Mouse (Mus musculus): Measurements from ENCODE around the gene Kmt2a.

Kmt2a gene

GRCm38 (mm10) chr9:44804678-44805077 lies 76.4 kb downstream of the Kmt2a start:
- CTCF ChIA-PET, result interaction anchor here in 1 of 4 experiments (0.9 kb wide), 1 partner anchor 238 kb away, joined by 3 read pairs; no protein-coding TSS in a partner anchor
- POLR2A ChIA-PET, result interaction anchor here in 1 of 4 experiments (1.2 kb wide), 1 partner anchor 37 kb away, joined by 3 read pairs; the partner anchor contains the start of genes Arcn1 and Ift46

DNA sequence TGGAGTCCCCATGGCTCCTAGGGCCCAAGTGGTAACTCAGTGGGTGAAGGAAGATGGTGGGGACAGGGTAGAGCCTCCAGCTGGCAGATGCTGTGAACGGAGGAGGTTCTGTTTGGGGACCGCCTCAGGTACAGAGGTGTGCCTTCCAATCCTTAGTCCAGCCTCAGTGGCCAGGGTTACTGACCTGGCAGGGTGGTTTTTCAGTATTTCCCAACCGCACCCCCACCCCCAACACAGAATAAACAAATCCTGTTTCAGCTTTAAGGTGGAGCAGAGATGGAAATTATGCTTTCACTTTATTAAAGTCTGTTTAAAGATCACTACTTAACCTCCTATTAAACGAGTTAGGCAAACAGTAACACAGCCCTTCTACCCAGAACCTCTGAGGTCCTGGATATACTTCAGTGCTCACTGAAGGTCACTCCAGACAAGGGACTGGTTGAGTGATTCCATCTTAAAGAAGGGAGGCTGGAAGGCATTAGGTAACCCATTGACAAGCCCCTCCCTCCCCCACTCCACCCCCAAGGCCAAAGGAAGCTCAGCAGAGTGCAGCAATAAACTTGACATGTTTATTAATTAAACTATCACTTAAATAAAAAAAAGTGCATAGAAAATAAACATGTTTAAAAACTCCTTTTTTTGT lies 78.2 kb downstream of the Kmt2a start, which contains the start of gene Ttc36:
Ttc36 (minus strand) TSS at position 265 of the 643 bp plus-strand sequence.
- CTCF ChIA-PET, result no interaction called here
- POLR2A ChIA-PET, result interaction anchor here in 3 of 4 experiments (0.7 to 3.9 kb wide), 10 partner anchors 8 to 163 kb away, joined by 3 to 21 read pairs (median 6); partner anchors contain the start of genes Arcn1 (in 1 of the 3), Ift46 (in 1 of the 3) and Ube4a (in 1 of the 3)

GRCm38 (mm10) chr9:44801669-44802068 lies 79.4 kb downstream of the Kmt2a start:
- CTCF ChIA-PET, result no interaction called here

GRCm38 (mm10) chr9:44799958-44800324 lies 81.2 kb downstream of the Kmt2a start:
- POLR2A ChIA-PET, result interaction anchor here (0.9 to 4.3 kb wide), 18 partner anchors 10 to 241 kb away, joined by 3 to 21 read pairs (median 4); partner anchors contain the start of genes Arcn1 (in 3 of the 4), Ift46 (in 3 of the 4) and Atp5l (in 1 of the 4)

More at GRCm38 (mm10) chr9:44801669-44802068, 79.4 kb downstream of the Kmt2a start:
- POLR2A ChIA-PET, result interaction anchor here in 2 of 4 experiments (0.7 to 3.9 kb wide), 10 partner anchors 9 to 34 kb away, joined by 3 to 21 read pairs (median 6); partner anchors contain the start of genes Arcn1 (in 2 of the 2) and Ift46 (in 2 of the 2)

GRCm38 (mm10) chr9:44799102-44799957 lies 81.8 kb downstream of the Kmt2a start, which contains the start of gene Tmem25:
Gene Tmem25 (minus strand): TSS chr9:44799307.
- POLR2A ChIA-PET, result interaction anchor here in 3 of 4 experiments (0.6 to 4.3 kb wide), 22 partner anchors 9 to 245 kb away, joined by 3 to 21 read pairs (median 4); partner anchors contain the start of genes Arcn1 (in 3 of the 3), Ift46 (in 3 of the 3) and Atp5l (in 1 of the 3)
- CTCF ChIA-PET, result interaction anchor here in 3 of 4 experiments (0.6 to 1.6 kb wide), 6 partner anchors 30 to 317 kb away, joined by 3 to 5 read pairs (median 4); partner anchors contain the start of genes Bcl9l (in 1 of the 3) and Ube4a (in 1 of the 3)

More at GRCm38 (mm10) chr9:44799958-44800324, 81.2 kb downstream of the Kmt2a start:
- CTCF ChIA-PET, result interaction anchor here (0.6 to 1.6 kb wide), 7 partner anchors 30 to 317 kb away, joined by 3 to 5 read pairs (median 4); partner anchors contain the start of genes Bcl9l (in 1 of the 4) and Ube4a (in 1 of the 4)

DNA sequence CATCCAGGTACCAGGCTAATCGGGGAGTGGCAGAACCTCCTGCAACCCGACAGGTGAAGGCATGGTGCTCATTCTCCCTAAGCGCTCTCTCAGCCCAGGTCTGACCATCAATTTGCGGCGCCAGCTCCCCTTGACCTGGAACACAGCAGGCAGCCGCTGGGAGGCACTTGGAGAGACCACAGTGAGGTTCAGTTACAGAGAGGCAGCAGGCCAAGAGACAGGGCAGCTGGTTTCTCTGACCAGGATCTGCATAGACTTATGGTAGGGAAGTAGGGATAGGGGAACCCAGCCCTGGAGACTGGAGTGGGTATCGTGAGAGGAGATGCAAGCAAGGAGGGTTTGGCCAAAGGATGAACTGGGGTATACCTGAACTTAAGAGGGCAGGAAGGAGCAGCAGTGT lies 82.8 kb downstream of the Kmt2a start:
- CTCF ChIA-PET, result no interaction called here
- POLR2A ChIA-PET, result interaction anchor here in 3 of 4 experiments (0.6 to 4.3 kb wide), 14 partner anchors 8 to 246 kb away, joined by 3 to 18 read pairs (median 3); partner anchors contain the start of genes Arcn1 (in 1 of the 3) and Ift46 (in 1 of the 3)

GRCm38 (mm10) chr9:44792842-44793241 lies 88.3 kb downstream of the Kmt2a start:
- ChIA-PET POLR2A (interaction anchor here in 1 of 4 experiments (1.2 to 4.4 kb wide), 3 partner anchors 9 to 173 kb away, joined by 3 to 14 read pairs (median 7); partner anchors contain the start of gene Ube4a), CTCF (no interaction called here)

DNA sequence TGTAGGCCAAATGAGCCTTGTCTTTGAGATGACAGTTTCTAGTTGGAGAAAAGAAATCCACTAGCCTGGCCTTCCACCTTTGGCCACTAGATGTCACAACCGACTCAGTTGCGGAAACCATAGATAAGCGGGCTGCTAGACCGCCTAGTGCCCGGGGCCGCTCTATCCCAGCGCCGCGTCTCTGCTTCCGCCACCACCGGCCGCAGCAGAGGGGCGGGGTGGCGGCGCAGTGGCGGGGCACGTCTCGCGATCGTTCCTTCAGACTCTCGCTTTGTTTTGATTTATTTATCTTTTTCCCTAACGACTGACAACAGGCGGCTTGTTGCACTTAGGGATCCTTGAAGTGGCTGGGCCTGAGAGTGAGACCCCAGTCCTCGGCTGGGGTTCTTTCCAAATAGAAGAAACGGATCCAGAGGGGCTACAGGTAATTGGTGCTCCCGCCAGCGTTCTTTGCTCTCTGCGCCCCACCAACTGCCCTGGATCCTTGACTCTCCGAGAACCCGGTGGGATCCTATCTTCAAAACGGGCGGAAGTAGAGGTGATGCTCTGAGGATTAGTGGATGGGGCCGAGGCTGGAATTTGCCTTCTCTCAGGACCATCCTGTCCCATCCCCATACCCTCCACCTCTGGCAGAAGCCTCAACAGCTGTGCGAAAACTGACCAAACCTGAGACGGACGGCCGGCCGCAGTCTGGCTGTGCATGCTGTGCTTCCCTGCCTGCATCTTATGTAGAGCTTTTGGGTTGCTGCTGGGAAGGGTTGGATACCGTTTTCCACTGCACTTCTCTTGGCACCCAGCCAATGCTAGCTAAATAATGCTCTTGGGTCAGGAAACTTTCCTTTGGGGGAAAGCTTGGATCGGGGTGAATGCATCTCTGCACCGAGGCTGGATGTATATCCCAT lies 108.1 kb downstream of the Kmt2a start:
- ChIA-PET CTCF (interaction anchor here in 1 of 4 experiments (1.0 kb wide), 1 partner anchor 148 kb away, joined by 3 read pairs; no protein-coding TSS in a partner anchor), POLR2A (interaction anchor here in 3 of 4 experiments (0.6 to 2.5 kb wide), 27 partner anchors 8 to 615 kb away, joined by 3 to 13 read pairs (median 4); partner anchors contain the start of genes Atp5l (in 2 of the 3), Ube4a (in 2 of the 3), Ddx6 (in 1 of the 3) and Tmem25 (in 1 of the 3))

DNA sequence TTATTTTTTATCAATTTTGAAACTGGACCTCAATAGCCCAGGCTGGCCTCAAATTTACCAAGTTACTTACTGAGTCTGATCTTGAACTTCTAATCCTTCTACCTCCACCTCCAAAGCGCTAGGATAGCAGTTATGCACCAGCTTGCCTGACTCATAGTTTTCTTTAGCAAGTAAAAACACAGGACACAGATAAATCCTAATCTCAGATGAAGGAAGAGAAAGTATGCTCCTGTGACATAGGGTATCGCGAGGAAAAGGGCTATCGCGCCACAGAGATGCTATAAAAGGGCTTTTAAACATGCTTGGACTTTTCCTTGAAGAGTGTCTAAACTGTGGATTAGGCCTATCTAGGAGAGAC lies 108.7 kb downstream of the Kmt2a start:
- CTCF ChIA-PET, result no interaction called here

DNA sequence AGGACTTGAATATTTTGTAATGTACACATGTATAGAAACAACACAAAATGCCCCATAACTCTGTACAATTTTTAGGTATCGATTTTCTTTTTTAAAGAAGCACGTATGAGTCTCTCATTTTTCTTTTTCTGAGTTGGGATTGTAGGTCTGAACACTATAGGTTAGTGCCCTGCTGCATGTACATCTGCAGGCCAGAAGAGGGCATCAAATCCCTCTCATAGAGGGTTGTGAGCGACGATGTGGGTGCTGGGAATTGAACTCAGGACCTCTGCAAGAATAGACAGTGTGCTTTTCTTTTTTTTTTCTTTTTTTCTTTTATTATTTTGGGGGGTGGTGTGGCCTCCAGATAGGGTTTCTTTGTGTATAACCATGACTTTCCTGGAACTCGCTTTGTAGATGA lies 109.7 kb downstream of the Kmt2a start:
- ChIA-PET CTCF (interaction anchor here in 1 of 4 experiments (0.6 kb wide), 1 partner anchor 677 kb away, joined by 3 read pairs; no protein-coding TSS in a partner anchor), POLR2A (interaction anchor here in 1 of 4 experiments (0.6 kb wide), 1 partner anchor 106 kb away, joined by 3 read pairs; no protein-coding TSS in a partner anchor)

More for the DNA sequence above, 108.7 kb downstream of the Kmt2a start:
- POLR2A ChIA-PET, result interaction anchor here in 3 of 4 experiments (0.6 to 2.5 kb wide), 4 partner anchors 28 to 210 kb away, joined by 3 to 13 read pairs (median 7); partner anchors contain the start of genes Tmem25 (in 1 of the 3) and Ube4a (in 1 of the 3)

DNA sequence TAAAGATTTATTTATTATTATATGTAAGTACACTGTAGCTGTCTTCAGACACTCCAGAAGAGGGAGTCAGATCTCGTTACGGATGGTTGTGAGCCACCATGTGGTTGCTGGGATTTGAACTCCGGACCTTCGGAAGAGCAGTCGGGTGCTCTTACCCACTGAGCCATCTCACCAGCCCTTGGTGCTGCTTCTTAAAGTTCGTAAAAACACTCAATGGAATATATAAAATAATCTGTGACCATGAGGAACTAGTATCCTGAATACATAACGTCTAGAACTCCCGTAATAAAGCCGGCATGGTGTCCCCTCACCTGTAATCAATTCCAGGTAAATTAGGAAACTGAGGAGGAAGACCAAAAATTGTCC lies 113.1 kb downstream of the Kmt2a start:
- POLR2A ChIA-PET, result interaction anchor here (0.6 to 3.7 kb wide), 86 partner anchors 9 to 630 kb away, joined by 3 to 59 read pairs (median 4); partner anchors contain the start of genes H2afx (in 3 of the 4), Ube4a (in 3 of the 4), Atp5l (in 2 of the 4) and Ddx6 (in 2 of the 4)
- CTCF ChIA-PET, result interaction anchor here in 3 of 4 experiments (0.6 to 2.2 kb wide), 7 partner anchors 19 to 448 kb away, joined by 3 to 6 read pairs (median 4); partner anchors contain the start of gene C2cd2l (in 1 of the 3)

DNA sequence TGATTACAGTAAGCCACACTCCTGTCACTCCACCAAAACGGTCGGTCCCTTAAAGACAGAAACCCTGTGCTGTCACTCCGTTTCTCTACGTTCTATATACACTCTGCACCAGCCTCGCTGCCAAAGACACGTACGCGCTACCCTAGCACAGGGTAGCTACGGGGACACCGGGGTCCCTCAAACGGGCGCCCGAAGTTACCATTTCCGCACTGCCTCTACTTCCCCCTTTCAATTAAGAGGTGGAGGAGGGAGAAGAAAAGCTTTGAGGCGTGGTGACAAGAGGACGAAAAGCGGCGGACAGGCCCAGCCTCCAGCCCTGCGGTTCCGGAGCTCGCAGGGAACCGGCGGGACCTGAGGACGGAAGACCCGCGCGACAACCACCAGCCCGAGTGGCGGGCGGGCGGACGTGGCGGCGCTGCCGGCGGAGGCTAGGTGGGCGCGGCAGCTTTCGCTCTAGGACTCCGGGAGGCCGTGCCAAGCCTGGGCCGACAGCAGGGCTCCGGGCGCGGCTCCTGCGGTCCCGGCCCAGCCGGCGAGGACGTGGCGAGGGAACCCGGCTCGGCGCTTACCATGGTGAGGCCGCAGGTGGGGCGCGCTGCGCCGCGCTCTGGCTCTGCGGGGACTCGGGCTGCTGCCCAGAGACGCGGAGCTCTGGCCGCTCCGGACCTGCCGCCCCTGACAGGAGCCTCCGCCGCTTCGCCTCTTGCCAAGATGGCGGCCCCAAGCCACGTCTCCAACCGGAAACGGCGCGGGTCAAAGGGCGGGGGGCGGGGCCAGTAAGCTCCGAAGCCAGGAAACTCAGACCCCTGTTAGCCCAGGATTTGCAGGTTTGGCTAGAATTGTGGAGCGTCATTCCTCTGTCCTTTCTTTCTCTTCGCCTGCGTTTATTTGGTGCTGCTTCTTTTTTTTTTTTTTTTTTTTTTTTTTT lies 113.7 kb downstream of the Kmt2a start, which contains the start of the genes Arcn1 and Ift46:
Arcn1 (minus strand) TSS at position 745 of the 928 bp plus-strand sequence.
Ift46 (plus strand) TSS at position 808 of the 928 bp plus-strand sequence.
- CTCF ChIA-PET, result interaction anchor here in 3 of 4 experiments (0.6 to 2.2 kb wide), 10 partner anchors 19 to 447 kb away, joined by 3 to 6 read pairs (median 4); partner anchors contain the start of gene C2cd2l (in 1 of the 3)
- POLR2A ChIA-PET, result interaction anchor here (0.5 to 3.7 kb wide), 102 partner anchors 8 to 631 kb away, joined by 3 to 59 read pairs (median 4); partner anchors contain the start of genes Ube4a (in 4 of the 4), H2afx (in 3 of the 4), Atp5l (in 2 of the 4) and Ddx6 (in 2 of the 4)

GRCm38 (mm10) chr9:44760873-44761272 lies 120.2 kb downstream of the Kmt2a start:
- ChIA-PET CTCF (interaction anchor here in 2 of 4 experiments (0.8 kb wide), 2 partner anchors 53 to 75 kb away, joined by 3 read pairs; no protein-coding TSS in a partner anchor), POLR2A (interaction anchor here in 3 of 4 experiments (0.7 to 1.9 kb wide), 14 partner anchors 9 to 282 kb away, joined by 3 to 9 read pairs (median 4); no protein-coding TSS in a partner anchor)
